Mouse (Mus musculus) midbrain, embryonic 12.5 days (tissue): ENCODE measurements at regions not wholly inside any gene's neighbourhood (a gene's known extent, or its start where the extent isn't known, plus 50 kb on each side); places are given as distances from the start of the nearest gene placed in this dataset.

ENCODE experiments used
- ATAC-seq: fragments of 200-750 bp; cut with Nextera tagmentation; 2 replicates; pipeline ENCODE4 v1.8.0; 2017; ENCODE audit warnings: low read depth, moderate TSS enrichment, moderate library complexity; ENCODE audit not compliant: low FRiP score
- H3K27ac ChIP-seq: fragments of 300-500 bp; sonication (generic); replicated peaks from 2 replicates; pipeline ENCODE4 v1.5.1; 2016; ENCODE audit warnings: mild to moderate bottlenecking
- H3K27me3 ChIP-seq: fragments of 300-500 bp; sonication (generic); 2 replicates; pipeline ENCODE4 v1.6.1; 2016; ENCODE audit warnings: mild to moderate bottlenecking
- H3K36me3 ChIP-seq: fragments of 300-500 bp; sonication (generic); 2 replicates; pipeline ENCODE4 v1.6.1; 2016
- H3K4me1 ChIP-seq: fragments of 300-500 bp; sonication (generic); 2 replicates; pipeline ENCODE4 v1.6.1; 2016
- H3K4me2 ChIP-seq: fragments of 300-500 bp; sonication (generic); replicated peaks from 2 replicates; pipeline ENCODE4 v1.6.1; 2016; ENCODE audit warnings: mild to moderate bottlenecking, moderate library complexity
- H3K4me3 ChIP-seq: fragments of 300-500 bp; sonication (generic); 2 replicates; pipeline ENCODE4 v1.5.1; 2016; ENCODE audit warnings: mild to moderate bottlenecking
- H3K9ac ChIP-seq: fragments of 300-500 bp; sonication (generic); replicated peaks from 2 replicates; pipeline ENCODE4 v1.6.1; 2016; ENCODE audit warnings: mild to moderate bottlenecking, moderate library complexity
- H3K9me3 ChIP-seq: fragments of 300-500 bp; sonication (generic); 2 replicates; pipeline ENCODE4 v1.6.1; 2016; ENCODE audit warnings: mild to moderate bottlenecking
- WGBS: fragments of 180-500 bp; shearing (Covaris S2); methylation state at CpG from one replicate; pipeline ENCODE4 v1.1.7; 2016; 5-methylcytosine and 5-hydroxymethylcytosine counted together

GRCm38 (mm10) chr6:107394611-107395010, 135.0 kb upstream of the Lrrn1 start:
- Histone ChIP-seq H3K9me3 (peaks cover 6% of the 10 kb centered on the region; the same call in 1 of the 2 replicates), H3K27ac (no peak overlapping the region), H3K4me1 (no peaks in the 10 kb centered on the region), H3K9ac (no peak overlapping the region), H3K4me3 (no peak overlapping the region), H3K4me2 (no peak overlapping the region), H3K36me3 (no peaks in the 10 kb centered on the region), H3K27me3 (no peaks in the 10 kb centered on the region)
- ATAC-seq, result no peak
- WGBS, result 77% methylated on average over 2 of the region's 2 CpGs

- no peaks in the 10 kb centered on the region for H3K27me3 ChIP-seq
- no peak for ATAC-seq
- H3K4me1 ChIP-seq, result no peaks in the 10 kb centered on the region
- no peak overlapping the region for H3K9ac ChIP-seq
- no peaks in the 10 kb centered on the region for H3K9me3 ChIP-seq
- no peak overlapping the region for H3K27ac ChIP-seq
- no peak overlapping the region for H3K4me2 ChIP-seq
- no peak overlapping the region for H3K4me3 ChIP-seq
- H3K36me3 ChIP-seq, result no peaks in the 10 kb centered on the region
- WGBS, result 74% methylated on average over 4 of the region's 4 CpGs
These were observed 113.8 kb upstream of the Lrrn1 start for GRCm38 (mm10) chr6:107415766-107416165.

GRCm38 (mm10) chr6:107422091-107422490, 107.5 kb upstream of the Lrrn1 start:
- Histone ChIP-seq H3K27ac (no peak overlapping the region), H3K4me3 (no peak overlapping the region), H3K9me3 (no peaks in the 10 kb centered on the region), H3K36me3 (no peaks in the 10 kb centered on the region), H3K4me2 (no peak overlapping the region), H3K4me1 (peaks cover 7% of the 10 kb centered on the region; the same call in 1 of the 2 replicates), H3K9ac (no peak overlapping the region), H3K27me3 (no peaks in the 10 kb centered on the region)
- ATAC-seq, result no peak
- 51% methylated on average over 3 of the region's 3 CpGs for WGBS

GRCm38 (mm10) chr6:107426529-107426928, 103.0 kb upstream of the Lrrn1 start:
- Histone ChIP-seq H3K4me1 (peaks cover 7% of the 10 kb centered on the region; the same call in 1 of the 2 replicates), H3K27ac (no peak overlapping the region), H3K4me2 (no peak overlapping the region), H3K9me3 (no peaks in the 10 kb centered on the region), H3K4me3 (no peak overlapping the region), H3K36me3 (no peaks in the 10 kb centered on the region), H3K9ac (no peak overlapping the region), H3K27me3 (no peaks in the 10 kb centered on the region)
- no peak for ATAC-seq
- WGBS, result 62% methylated on average over 3 of the region's 3 CpGs

GRCm38 (mm10) chr6:107431033-107431432, 98.5 kb upstream of the Lrrn1 start:
- Histone ChIP-seq H3K4me2 (no peak overlapping the region), H3K4me3 (no peak overlapping the region), H3K4me1 (peaks cover 11% of the 10 kb centered on the region; the same call in 1 of the 2 replicates), H3K27me3 (no peaks in the 10 kb centered on the region), H3K9ac (no peak overlapping the region), H3K9me3 (no peaks in the 10 kb centered on the region), H3K27ac (no peak overlapping the region), H3K36me3 (no peaks in the 10 kb centered on the region)
- 74% methylated on average over 4 of the region's 4 CpGs for WGBS
- no peak for ATAC-seq

GRCm38 (mm10) chr6:107442058-107442457, 87.5 kb upstream of the Lrrn1 start:
- Histone ChIP-seq H3K4me3 (no peak overlapping the region), H3K27me3 (no peaks in the 10 kb centered on the region), H3K27ac (no peak overlapping the region), H3K4me2 (no peak overlapping the region), H3K9ac (no peak overlapping the region), H3K4me1 (no peaks in the 10 kb centered on the region), H3K36me3 (no peaks in the 10 kb centered on the region), H3K9me3 (no peaks in the 10 kb centered on the region)
- no peak for ATAC-seq
- WGBS, result 74% methylated on average over 1 of the region's 1 CpGs

- no peaks in the 10 kb centered on the region for H3K36me3 ChIP-seq
- no peak overlapping the region for H3K4me3 ChIP-seq
- H3K4me1 ChIP-seq, result no peaks in the 10 kb centered on the region
- H3K9me3 ChIP-seq, result no peaks in the 10 kb centered on the region
- H3K4me2 ChIP-seq, result no peak overlapping the region
- H3K9ac ChIP-seq, result no peak overlapping the region
- ATAC-seq, result no peak
- H3K27me3 ChIP-seq, result no peaks in the 10 kb centered on the region
- H3K27ac ChIP-seq, result no peak overlapping the region
- WGBS, result 81% methylated on average over 3 of the region's 3 CpGs
These were observed 85.2 kb upstream of the Lrrn1 start for GRCm38 (mm10) chr6:107444336-107444735.

GRCm38 (mm10) chr6:107459220-107459619, 70.3 kb upstream of the Lrrn1 start:
- Histone ChIP-seq H3K36me3 (no peaks in the 10 kb centered on the region), H3K27ac (no peak overlapping the region), H3K4me1 (peaks cover 12% of the 10 kb centered on the region), H3K9ac (no peak overlapping the region), H3K9me3 (no peaks in the 10 kb centered on the region), H3K27me3 (no peaks in the 10 kb centered on the region), H3K4me3 (no peak overlapping the region), H3K4me2 (no peak overlapping the region)
- WGBS, result 92% methylated on average over 1 of the region's 1 CpGs
- no peak for ATAC-seq

- Histone ChIP-seq H3K4me1 (peaks cover 12% of the 10 kb centered on the region), H3K36me3 (no peaks in the 10 kb centered on the region), H3K27ac (0 out of 2 replicates have a peak overlapping the region, but pooled peaks have one; percentile 42), H3K4me2 (no peak overlapping the region), H3K27me3 (no peaks in the 10 kb centered on the region), H3K9ac (no peak overlapping the region), H3K9me3 (no peaks in the 10 kb centered on the region), H3K4me3 (no peak overlapping the region)
- peak; percentile 94 for ATAC-seq
- WGBS, result 9% methylated on average over 2 of the region's 2 CpGs
These were observed 67.1 kb upstream of the Lrrn1 start for GRCm38 (mm10) chr6:107462440-107462839.

- Histone ChIP-seq H3K36me3 (no peaks in the 10 kb centered on the region), H3K4me2 (no peak overlapping the region), H3K4me1 (no peaks in the 10 kb centered on the region), H3K27me3 (no peaks in the 10 kb centered on the region), H3K27ac (no peak overlapping the region), H3K4me3 (no peak overlapping the region), H3K9ac (no peak overlapping the region), H3K9me3 (no peaks in the 10 kb centered on the region)
- whole genome bisulfite sequencing, result 82% methylated on average over 2 of the region's 2 CpGs
- ATAC-seq, result no peak
These were observed 56.2 kb upstream of the Lrrn1 start for GRCm38 (mm10) chr6:107473395-107473794.

GRCm38 (mm10) chr6:107474125-107474524, 55.4 kb upstream of the Lrrn1 start:
- ATAC-seq, result no peak
- Histone ChIP-seq H3K4me1 (no peaks in the 10 kb centered on the region), H3K9ac (no peak overlapping the region), H3K36me3 (no peaks in the 10 kb centered on the region), H3K4me3 (no peak overlapping the region), H3K27me3 (no peaks in the 10 kb centered on the region), H3K27ac (no peak overlapping the region), H3K4me2 (no peak overlapping the region), H3K9me3 (no peaks in the 10 kb centered on the region)
- 79% methylated on average over 4 of the region's 4 CpGs for WGBS
